Mouse (Mus musculus): ENCODE measurements around the gene Rdm1. TPM values are rescaled to one million over a fixed set of nuclear protein-coding genes. Genes with fewer than 3 reads are reported as not detected.
"Not testable (repeated sequence)": the region's sequence is repeated elsewhere in the genome, so short reads cannot be mapped to it uniquely, and the experiment has no call there.

Gene Rdm1
- total and polyA plus RNA-seq, 3 experiments, result 6.5 to 6.8 TPM; not detected in 1

GRCm38 (mm10) chr11:101617849-101618248 is 9.1 kb upstream of the Rdm1 start (continued):
- no peak for TF ChIP-seq SMC3 (IDR thresholded peaks at IDR 0.05; ENCODE audit: low read depth, low read length)
- no peak for TF ChIP-seq RAD21 (IDR thresholded peaks at IDR 0.05; ENCODE audit: low read depth, low read length)
- no peak for TF ChIP-seq CTCF (IDR thresholded peaks at IDR 0.05 in 2 of 3, conservative IDR thresholded peaks at IDR 0.05 in 1 of 3; ENCODE audit: control insufficient read depth in 1 of 3, insufficient read depth in 1 of 3, low read depth in 2 of 3, low read length in 3 of 3, poor library complexity in 1 of 3, severe bottlenecking in 1 of 3)
- TF ChIP-seq ZKSCAN1 (IDR thresholded peaks at IDR 0.05; ENCODE audit: low read depth, low read length), result no peak

DNA sequence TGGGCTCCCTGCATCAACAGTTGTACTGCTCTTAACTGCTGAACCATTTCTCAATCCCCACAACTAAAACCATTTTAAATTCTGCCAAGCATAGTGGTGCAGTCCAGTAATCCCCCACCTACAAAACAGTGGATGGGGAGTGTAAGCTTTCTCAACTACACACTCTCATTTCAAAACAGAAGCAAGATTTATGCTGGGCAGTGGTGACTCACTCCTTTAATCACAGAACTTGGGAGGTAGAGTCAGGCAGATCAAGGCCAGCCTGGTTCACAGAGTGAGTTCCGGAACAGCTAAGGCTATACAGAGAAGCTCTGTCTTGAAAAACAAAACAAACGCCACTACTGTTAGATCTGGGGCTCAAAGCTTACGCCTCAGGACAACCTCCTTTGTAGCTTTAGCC is 8.4 kb upstream of the Rdm1 start:
- no peak for DNase-seq (ENCODE audit: low read depth, low spot score)
- Histone ChIP-seq H3K27me3 (ENCODE audit: control insufficient read depth in 1 of 2, insufficient read depth in 2 of 2, low read length in 2 of 2) (peaks cover 0 to under 1% of the 10 kb centered on the region in 2 experiments; a peak in 1 of 4 replicates), H3K4me3 (ENCODE audit: control insufficient read depth in 1 of 2, insufficient read depth in 1 of 2, low read depth in 2 of 2, low read length in 2 of 2) (no peak overlapping the region), H3K36me3 (ENCODE audit: control insufficient read depth in 1 of 2, insufficient read depth in 2 of 2, low read length in 2 of 2) (peaks cover 0 to 6% of the 10 kb centered on the region in 2 experiments; a peak in 2 of 4 replicates), H3K4me1 (ENCODE audit: control insufficient read depth in 1 of 2, insufficient read depth in 2 of 2, low read length in 2 of 2) (peaks cover 0 to 10% of the 10 kb centered on the region in 2 experiments; a peak in 2 of 4 replicates), H3K9ac (ENCODE audit: control insufficient read depth, low read depth, low read length, poor library complexity, severe bottlenecking) (no peak overlapping the region), H3K27ac (ENCODE audit: control insufficient read depth, low read depth, low read length) (no peak overlapping the region), H3K79me2 (ENCODE audit: control insufficient read depth, insufficient read depth, low read length, poor library complexity) (no peaks in the 10 kb centered on the region), H3K9me3 (replicated peaks; ENCODE audit: insufficient read depth, low read length) (no peaks in the 10 kb centered on the region)
- no peak for TF ChIP-seq E2F4 (IDR thresholded peaks at IDR 0.05; ENCODE audit: borderline replicate concordance, low read depth, low read length)
- TF ChIP-seq ZKSCAN1 (IDR thresholded peaks at IDR 0.05; ENCODE audit: low read depth, low read length), result no peak
- TF ChIP-seq MAZ (IDR thresholded peaks at IDR 0.05; ENCODE audit: low read depth, low read length), result no peak
- TF ChIP-seq MAX (IDR thresholded peaks at IDR 0.05; ENCODE audit: low read length), result no peak
- no peak for TF ChIP-seq USF2 (IDR thresholded peaks at IDR 0.05; ENCODE audit: borderline replicate concordance in 1 of 2, insufficient read depth in 1 of 2, low read depth in 1 of 2, low read length in 2 of 2)
- TF ChIP-seq MYC (IDR thresholded peaks at IDR 0.05; ENCODE audit: low read depth, low read length), result no peak
- TF ChIP-seq NELFE (IDR thresholded peaks at IDR 0.05; ENCODE audit: low read depth, low read length), result no peak
- no peak for TF ChIP-seq HCFC1 (IDR thresholded peaks at IDR 0.05; ENCODE audit: low read depth, low read length)
- TF ChIP-seq RAD21 (IDR thresholded peaks at IDR 0.05; ENCODE audit: low read depth, low read length), result no peak
- no peak for TF ChIP-seq SMC3 (IDR thresholded peaks at IDR 0.05; ENCODE audit: low read depth, low read length)
- no peak for TF ChIP-seq KAT2A (conservative IDR thresholded peaks at IDR 0.05; ENCODE audit: low read depth, low read length)
- TF ChIP-seq ETS1 (IDR thresholded peaks at IDR 0.05; ENCODE audit: low read depth, low read length), result no peak

DNA sequence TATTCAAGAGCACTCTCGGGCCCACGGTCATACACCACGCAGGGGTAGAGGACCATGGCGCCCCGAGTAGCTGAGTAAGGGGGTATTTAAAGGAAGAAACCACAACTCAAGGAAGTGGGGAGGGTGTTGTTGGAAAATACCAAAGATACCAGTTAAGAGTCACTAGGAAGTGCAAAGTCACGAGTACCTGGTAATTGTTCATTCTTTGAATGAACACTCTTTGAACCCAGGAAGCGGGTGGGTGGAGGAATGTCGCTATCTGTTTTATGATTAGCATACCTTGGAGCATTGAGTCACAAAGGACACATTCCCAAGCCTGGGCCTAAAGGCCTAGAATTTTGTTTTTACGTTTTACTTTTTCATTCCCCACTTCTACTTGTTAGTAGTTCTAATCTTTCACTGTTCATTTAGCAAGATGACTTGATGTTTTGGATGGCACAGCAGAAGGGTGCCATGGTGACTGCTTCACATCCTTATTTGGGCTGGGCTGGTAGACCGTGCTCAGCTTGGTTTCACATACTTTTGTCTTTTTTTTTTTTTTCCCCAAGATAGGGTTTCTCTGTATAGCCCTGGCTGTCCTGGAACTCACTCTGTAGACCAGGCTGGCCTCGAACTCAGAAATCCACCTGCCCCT is 6.9 kb upstream of the Rdm1 start:
- H3K36me3 ChIP-seq (ENCODE audit: control insufficient read depth in 1 of 2, insufficient read depth in 2 of 2, low read length in 2 of 2); H3K4me1 ChIP-seq (ENCODE audit: control insufficient read depth in 1 of 2, insufficient read depth in 2 of 2, low read length in 2 of 2); H3K9ac ChIP-seq (ENCODE audit: control insufficient read depth, low read depth, low read length, poor library complexity, severe bottlenecking); DNase-seq (ENCODE audit: low read depth, low spot score); H3K4me3 ChIP-seq (ENCODE audit: control insufficient read depth in 1 of 2, insufficient read depth in 1 of 2, low read depth in 2 of 2, low read length in 2 of 2); H3K27me3 ChIP-seq (ENCODE audit: control insufficient read depth in 1 of 2, insufficient read depth in 2 of 2, low read length in 2 of 2); H3K9me3 ChIP-seq (replicated peaks; ENCODE audit: insufficient read depth, low read length); H3K27ac ChIP-seq (ENCODE audit: control insufficient read depth, low read depth, low read length); H3K79me2 ChIP-seq (ENCODE audit: control insufficient read depth, insufficient read depth, low read length, poor library complexity): not testable (repeated sequence)
